Mouse (Mus musculus) urinary bladder, postnatal 0 days (tissue): ENCODE results near the gene Hist3h2a. TPM values are rescaled to one million over a fixed set of nuclear protein-coding genes. Genes with fewer than 3 reads are reported as not detected.

Source experiments
- microRNA-seq: library from miRNA; unstranded; fragments of <30 nt; microRNA quantifications from one replicate; pipeline ENCODE4, GENCODE M21; 2016
- polyA plus RNA-seq: library from polyadenylated mRNA; unstranded; fragments of >200 nt; fragmentation: Nextera tagmentation; extraction: Ambion mirVana; gene quantifications from 2 replicates; pipeline ENCODE4 v1.2.1, GENCODE M21; 2015

Hist3h2a gene
- 13.9 and 14.8 TPM in 2 replicates for polyA plus RNA-seq

GRCm38 (mm10) chr11:58954420-58955142 lies at the start of gene Hist3h2a, which contains the start of gene Trim17:
Gene Hist3h2a, plus strand, starts transcription at chr11:58954685.
Gene Trim17, plus strand, starts transcription at chr11:58954685.

GRCm38 (mm10) chr11:58917745-58918366 lies 36.6 kb upstream of the Hist3h2a start, which contains the start of gene Btnl10:
Gene Btnl10, plus strand, starts transcription at chr11:58917908.

GRCm38 (mm10) chr11:58938322-58939087 lies 16.0 kb upstream of the Hist3h2a start, which contains the start of gene Rnf187:
Gene Rnf187, minus strand, starts transcription at chr11:58938916.

GRCm38 (mm10) chr11:58948542-58949479 lies 5.7 kb upstream of the Hist3h2a start, which contains the start of gene Hist3h2ba:
Gene Hist3h2ba, plus strand, starts transcription at chr11:58948920.

GRCm38 (mm10) chr11:58978027-58978705 lies 23.7 kb downstream of the Hist3h2a start, which contains the start of gene Trim11:
Gene Trim11, plus strand, starts transcription at chr11:58978093.

Small RNA genes lying within 50 kb of the gene (microRNA-seq; reads per million reads assigned to microRNA genes)
- gene Gm44313: not detected

Other genes with a start within 250 kb of the Hist3h2a start
- gene Olfr318, start 230.7 kb upstream of the Hist3h2a start, polyA plus RNA-seq: not detected in 2 replicates
- not detected in 2 replicates for gene Olfr317, start 215.5 kb upstream of the Hist3h2a start, polyA plus RNA-seq
- gene Olfr316, start 202.0 kb upstream of the Hist3h2a start, polyA plus RNA-seq: not detected in 2 replicates
- not detected in 2 replicates for gene Olfr315, start 181.5 kb upstream of the Hist3h2a start, polyA plus RNA-seq
- not detected in 2 replicates for gene Olfr314, start 171.7 kb upstream of the Hist3h2a start, polyA plus RNA-seq
- 8.1 and 9.6 TPM in 2 replicates for gene Fam183b, start 152.7 kb upstream of the Hist3h2a start, polyA plus RNA-seq
- not detected in 2 replicates for gene Olfr313, start 139.7 kb upstream of the Hist3h2a start, polyA plus RNA-seq
- not detected in 2 replicates for gene Olfr312, start 125.4 kb upstream of the Hist3h2a start, polyA plus RNA-seq
- gene Olfr311, start 115.4 kb upstream of the Hist3h2a start, polyA plus RNA-seq: not detected in 2 replicates
- gene Gm12258, start 107.5 kb upstream of the Hist3h2a start, polyA plus RNA-seq: 2.1 and 2.5 TPM in 2 replicates
- 3.1 and 3.9 TPM in 2 replicates for gene 2810021J22Rik, start 87.5 kb upstream of the Hist3h2a start, polyA plus RNA-seq
- 2.1 and 2.6 TPM in 2 replicates for gene Zfp39, start 50.5 kb upstream of the Hist3h2a start, polyA plus RNA-seq
- 0.16 TPM in 1 of 2 replicates, not detected in the other for gene Btnl10, start 36.8 kb upstream of the Hist3h2a start, polyA plus RNA-seq
- 137 and 141 TPM in 2 replicates for gene Rnf187, start 15.8 kb upstream of the Hist3h2a start, polyA plus RNA-seq
- gene Hist3h2ba, start 5.8 kb upstream of the Hist3h2a start, polyA plus RNA-seq: 2.0 and 2.6 TPM in 2 replicates
- gene Trim17, start within 50 bp of the Hist3h2a start, polyA plus RNA-seq: 0.18 TPM in 1 of 2 replicates, not detected in the other
- 12.4 and 13.0 TPM in 2 replicates for gene Trim11, start 23.4 kb downstream of the Hist3h2a start, polyA plus RNA-seq
- gene Obscn, start 181.7 kb downstream of the Hist3h2a start, polyA plus RNA-seq: 0.26 and 0.33 TPM in 2 replicates
- gene Iba57, start 209.1 kb downstream of the Hist3h2a start, polyA plus RNA-seq: 3.2 and 3.8 TPM in 2 replicates
- 3.4 and 3.7 TPM in 2 replicates for gene Gjc2, start 228.5 kb downstream of the Hist3h2a start, polyA plus RNA-seq
- 113 and 118 TPM in 2 replicates for gene Guk1, start 237.5 kb downstream of the Hist3h2a start, polyA plus RNA-seq
- gene Mrpl55, start 247.8 kb downstream of the Hist3h2a start, polyA plus RNA-seq: 79.7 and 89.8 TPM in 2 replicates